Mouse (Mus musculus): ENCODE results near the gene Ntrk2. TPM values are rescaled to one million over a fixed set of nuclear protein-coding genes. Genes with fewer than 3 reads are reported as not detected.

Ntrk2 gene
- total and polyA plus RNA-seq, 2 experiments from 2014 or later = 141 to 207 TPM

- Histone ChIP-seq H3K9ac (replicated peaks; ENCODE audit: low read length, poor library complexity, severe bottlenecking) (no peak overlapping the region), H3K4me2 (ENCODE audit: low read depth, low read length, poor library complexity, severe bottlenecking) (no peak overlapping the region), H3K9me3 (ENCODE audit: low read length) (no peaks in the 10 kb centered on the region), H3K36me3 (ENCODE audit: insufficient read depth, low read length) (peaks cover 3% of the 10 kb centered on the region; the same call in 1 of the 2 replicates), H3K27ac (ENCODE audit: low read depth, low read length) (no peak overlapping the region), H3K4me3 (ENCODE audit: low read depth, low read length) (no peak overlapping the region), H3K27me3 (ENCODE audit: insufficient read depth, low read length) (no peaks in the 10 kb centered on the region), H3K4me1 (ENCODE audit: insufficient read depth, low read length) (0 out of 2 replicates have a peak, but pooled peaks cover 3% of the 10 kb centered on the region)
- no peak for DNase-seq (ENCODE audit: low spot score)
- ATAC-seq (ENCODE audit: low FRiP score) = no peak
- whole genome bisulfite sequencing = 82% methylated on average over 15 of the region's 15 CpGs
- TF ChIP-seq CTCF (IDR thresholded peaks at IDR 0.05) = no peak
Measured at GRCm38 (mm10) chr13:58922174-58922573, 115.8 kb downstream of the Ntrk2 start.

GRCm38 (mm10) chr13:58923496-58923895 lies 117.1 kb downstream of the Ntrk2 start:
- no peak overlapping the region for H3K9ac ChIP-seq (replicated peaks; ENCODE audit: low read length, poor library complexity, severe bottlenecking)
- peaks cover 3% of the 10 kb centered on the region; the same call in 1 of the 2 replicates for H3K36me3 ChIP-seq (ENCODE audit: insufficient read depth, low read length)
- no peaks in the 10 kb centered on the region for H3K9me3 ChIP-seq (ENCODE audit: low read length)
- ATAC-seq (ENCODE audit: low FRiP score) = no peak
- H3K4me1 ChIP-seq (ENCODE audit: insufficient read depth, low read length) = 0 out of 2 replicates have a peak, but pooled peaks cover 3% of the 10 kb centered on the region
- no peak overlapping the region for H3K4me3 ChIP-seq (ENCODE audit: low read depth, low read length)
- H3K27me3 ChIP-seq (ENCODE audit: insufficient read depth, low read length) = no peaks in the 10 kb centered on the region
- 82% methylated on average over 7 of the region's 7 CpGs for WGBS
- H3K4me2 ChIP-seq (ENCODE audit: low read depth, low read length, poor library complexity, severe bottlenecking) = no peak overlapping the region
- TF ChIP-seq CTCF (IDR thresholded peaks at IDR 0.05) = no peak
- no peak for DNase-seq (ENCODE audit: low spot score)
- no peak overlapping the region for H3K27ac ChIP-seq (ENCODE audit: low read depth, low read length)

- peaks cover 3% of the 10 kb centered on the region; the same call in 1 of the 2 replicates for H3K36me3 ChIP-seq (ENCODE audit: insufficient read depth, low read length)
- WGBS = 71% methylated on average over 3 of the region's 3 CpGs
- no peaks in the 10 kb centered on the region for H3K27me3 ChIP-seq (ENCODE audit: insufficient read depth, low read length)
- no peak overlapping the region for H3K9ac ChIP-seq (replicated peaks; ENCODE audit: low read length, poor library complexity, severe bottlenecking)
- no peaks in the 10 kb centered on the region for H3K9me3 ChIP-seq (ENCODE audit: low read length)
- no peak overlapping the region for H3K4me3 ChIP-seq (ENCODE audit: low read depth, low read length)
- DNase-seq (ENCODE audit: low spot score) (no peak), ATAC-seq (ENCODE audit: low FRiP score) (no peak)
- H3K27ac ChIP-seq (ENCODE audit: low read depth, low read length) = no peak overlapping the region
- no peak for TF ChIP-seq CTCF (IDR thresholded peaks at IDR 0.05)
- H3K4me1 ChIP-seq (ENCODE audit: insufficient read depth, low read length) = 0 out of 2 replicates have a peak, but pooled peaks cover 3% of the 10 kb centered on the region
- H3K4me2 ChIP-seq (ENCODE audit: low read depth, low read length, poor library complexity, severe bottlenecking) = no peak overlapping the region
Measured at GRCm38 (mm10) chr13:58924486-58924885, 118.1 kb downstream of the Ntrk2 start.

GRCm38 (mm10) chr13:58927186-58927585 lies 120.8 kb downstream of the Ntrk2 start:
- no peak for TF ChIP-seq CTCF (IDR thresholded peaks at IDR 0.05)
- 99% methylated on average over 3 of the region's 3 CpGs for WGBS

GRCm38 (mm10) chr13:58927656-58928226 lies 121.4 kb downstream of the Ntrk2 start:
- no peak overlapping the region for H3K9ac ChIP-seq (replicated peaks; ENCODE audit: low read length, poor library complexity, severe bottlenecking)
- no peak for DNase-seq (ENCODE audit: low spot score)
- no peak overlapping the region for H3K4me3 ChIP-seq (ENCODE audit: low read depth, low read length)
- no peak overlapping the region for H3K4me2 ChIP-seq (ENCODE audit: low read depth, low read length, poor library complexity, severe bottlenecking)
- no peak overlapping the region for H3K27ac ChIP-seq (ENCODE audit: low read depth, low read length)
- ATAC-seq (ENCODE audit: low FRiP score) = no peak
- no peak for TF ChIP-seq CTCF (IDR thresholded peaks at IDR 0.05)
- no peaks in the 10 kb centered on the region for H3K36me3 ChIP-seq (ENCODE audit: insufficient read depth, low read length)
- no peaks in the 10 kb centered on the region for H3K9me3 ChIP-seq (ENCODE audit: low read length)
- no peaks in the 10 kb centered on the region for H3K27me3 ChIP-seq (ENCODE audit: insufficient read depth, low read length)
- 82% methylated on average over 16 of the region's 16 CpGs for WGBS
- H3K4me1 ChIP-seq (ENCODE audit: insufficient read depth, low read length) = no peaks in the 10 kb centered on the region

More at GRCm38 (mm10) chr13:58927186-58927585, 120.8 kb downstream of the Ntrk2 start:
- H3K4me2 ChIP-seq (ENCODE audit: low read depth, low read length, poor library complexity, severe bottlenecking) = no peak overlapping the region
- no peaks in the 10 kb centered on the region for H3K4me1 ChIP-seq (ENCODE audit: insufficient read depth, low read length)
- H3K27ac ChIP-seq (ENCODE audit: low read depth, low read length) = no peak overlapping the region
- DNase-seq (ENCODE audit: low spot score) (no peak), ATAC-seq (ENCODE audit: low FRiP score) (no peak)
- H3K27me3 ChIP-seq (ENCODE audit: insufficient read depth, low read length) = no peaks in the 10 kb centered on the region
- no peak overlapping the region for H3K4me3 ChIP-seq (ENCODE audit: low read depth, low read length)
- no peaks in the 10 kb centered on the region for H3K9me3 ChIP-seq (ENCODE audit: low read length)
- H3K36me3 ChIP-seq (ENCODE audit: insufficient read depth, low read length) = no peaks in the 10 kb centered on the region
- H3K9ac ChIP-seq (replicated peaks; ENCODE audit: low read length, poor library complexity, severe bottlenecking) = no peak overlapping the region

- Histone ChIP-seq H3K4me1 (ENCODE audit: insufficient read depth, low read length) (no peaks in the 10 kb centered on the region), H3K36me3 (ENCODE audit: insufficient read depth, low read length) (no peaks in the 10 kb centered on the region), H3K9ac (replicated peaks; ENCODE audit: low read length, poor library complexity, severe bottlenecking) (no peak overlapping the region), H3K27me3 (ENCODE audit: insufficient read depth, low read length) (no peaks in the 10 kb centered on the region), H3K4me2 (ENCODE audit: low read depth, low read length, poor library complexity, severe bottlenecking) (no peak overlapping the region), H3K4me3 (ENCODE audit: low read depth, low read length) (no peak overlapping the region), H3K27ac (ENCODE audit: low read depth, low read length) (no peak overlapping the region), H3K9me3 (ENCODE audit: low read length) (no peaks in the 10 kb centered on the region)
- ATAC-seq (ENCODE audit: low FRiP score) (no peak), DNase-seq (ENCODE audit: low spot score) (peak; percentile 53)
- no peak for TF ChIP-seq CTCF (IDR thresholded peaks at IDR 0.05)
- WGBS = 80% methylated on average over 15 of the region's 15 CpGs
Measured at GRCm38 (mm10) chr13:58928668-58929436, 122.5 kb downstream of the Ntrk2 start.
